Mouse (Mus musculus): ENCODE results near the gene Hs6st3. TPM values are rescaled to one million over a fixed set of nuclear protein-coding genes. Genes with fewer than 3 reads are reported as not detected.
A peak's percentile ranks its signal among the peaks of the same experiment; 100 is the strongest.

Gene Hs6st3
- polyA plus RNA-seq, 1 experiment from 2014 or later = not detected

DNA sequence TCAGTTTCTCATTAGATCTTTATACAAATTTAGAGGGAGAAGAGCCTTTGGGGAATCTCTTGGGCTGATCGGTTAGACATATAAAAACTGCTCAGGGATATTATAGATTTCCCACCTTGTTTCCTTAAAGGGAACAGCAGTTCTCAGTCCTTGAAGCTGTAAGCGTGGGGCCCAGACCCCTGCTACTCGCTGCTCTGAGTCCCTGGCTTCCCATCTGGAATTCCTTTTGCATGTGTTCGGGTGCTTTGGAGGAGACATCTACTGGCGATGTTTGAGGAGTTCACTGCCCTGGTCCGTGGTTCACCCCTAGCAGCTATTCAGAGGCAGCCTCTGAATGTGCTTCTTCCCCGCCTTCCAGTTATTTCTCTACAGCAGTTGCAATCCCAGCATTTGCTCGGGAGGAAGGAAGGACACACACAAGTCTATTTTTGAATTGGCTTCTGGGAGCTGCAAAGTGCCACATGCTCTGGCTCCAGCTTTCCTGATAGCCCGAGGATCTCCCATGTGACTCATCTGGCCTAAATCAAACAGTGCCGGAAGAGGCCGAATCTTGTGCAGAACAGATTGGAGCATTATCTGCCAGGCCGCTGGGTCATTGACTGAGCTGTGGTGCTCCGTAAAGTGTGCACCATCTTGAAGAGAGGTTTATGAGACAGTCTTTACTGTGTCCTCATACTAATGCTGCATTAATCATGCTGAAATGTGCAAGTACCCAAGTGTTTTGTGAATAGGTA lies 77.6 kb downstream of the Hs6st3 start:
- Histone ChIP-seq H3K4me1 (ENCODE audit: control insufficient read depth, insufficient read depth, low read length) (peaks cover 11% of the 10 kb centered on the region), H3K9ac (ENCODE audit: low read length) (no peak overlapping the region), H3K4me2 (ENCODE audit: low read depth, low read length) (no peak overlapping the region), H3K27ac (ENCODE audit: low read length) (peak overlapping the region; percentile 61), H3K4me3 (ENCODE audit: low read length) (no peak overlapping the region), H3K36me3 (ENCODE audit: control insufficient read depth, insufficient read depth) (no peaks in the 10 kb centered on the region), H3K9me3 (replicated peaks; ENCODE audit: control insufficient read depth, low read length) (no peaks in the 10 kb centered on the region), H3K27me3 (ENCODE audit: control insufficient read depth, insufficient read depth, low read length) (no peaks in the 10 kb centered on the region)
- 33% methylated on average over 13 of the region's 13 CpGs for WGBS
- peak; percentile 65 for ATAC-seq (replicated peaks; ENCODE audit: extremely low read depth, insufficient read depth, low FRiP score)

DNA sequence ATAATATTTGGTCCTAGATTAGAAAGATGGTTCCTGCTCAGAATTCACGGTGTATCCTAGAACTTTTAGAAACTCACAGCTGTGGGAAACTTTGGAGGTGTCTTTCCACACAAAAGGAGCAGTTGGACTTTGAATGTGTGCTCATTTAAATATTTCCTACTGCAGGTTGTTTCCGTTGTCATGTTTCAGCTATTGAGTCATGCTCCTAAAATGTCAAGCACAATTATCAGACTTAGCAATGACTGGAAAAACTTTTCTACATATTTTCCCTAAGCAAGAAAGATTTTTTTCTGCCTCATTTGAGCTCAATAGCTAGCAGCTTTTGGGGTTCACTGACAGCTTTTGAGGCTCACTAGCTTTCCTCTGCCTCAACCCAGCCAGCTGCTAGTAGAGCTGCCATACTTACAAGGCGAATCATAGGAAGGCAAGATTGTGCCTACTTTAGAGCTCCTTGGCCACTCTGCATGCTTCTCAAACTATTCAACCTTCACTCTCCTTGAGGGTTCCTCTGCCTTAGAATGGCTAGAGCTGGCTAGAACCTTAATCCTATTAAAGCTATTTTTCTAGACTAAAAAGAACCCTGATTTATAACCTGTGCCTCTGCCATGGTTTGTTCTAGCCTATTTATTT lies 89.7 kb downstream of the Hs6st3 start:
- no peaks in the 10 kb centered on the region for H3K9me3 ChIP-seq (replicated peaks; ENCODE audit: control insufficient read depth, low read length)
- H3K4me2 ChIP-seq (ENCODE audit: low read depth, low read length) = no peak overlapping the region
- H3K27ac ChIP-seq (ENCODE audit: low read length) = no peak overlapping the region
- no peaks in the 10 kb centered on the region for H3K36me3 ChIP-seq (ENCODE audit: control insufficient read depth, insufficient read depth)
- no peaks in the 10 kb centered on the region for H3K27me3 ChIP-seq (ENCODE audit: control insufficient read depth, insufficient read depth, low read length)
- no peaks in the 10 kb centered on the region for H3K4me1 ChIP-seq (ENCODE audit: control insufficient read depth, insufficient read depth, low read length)
- 73% methylated on average over 3 of the region's 3 CpGs for WGBS
- no peak overlapping the region for H3K9ac ChIP-seq (ENCODE audit: low read length)
- no peak overlapping the region for H3K4me3 ChIP-seq (ENCODE audit: low read length)
- ATAC-seq (replicated peaks; ENCODE audit: extremely low read depth, insufficient read depth, low FRiP score) = no peak

GRCm38 (mm10) chr14:119233598-119233997 lies 95.5 kb downstream of the Hs6st3 start:
- 83% methylated on average over 2 of the region's 2 CpGs for WGBS
- no peak for ATAC-seq (replicated peaks; ENCODE audit: extremely low read depth, insufficient read depth, low FRiP score)
- no peaks in the 10 kb centered on the region for H3K36me3 ChIP-seq (ENCODE audit: control insufficient read depth, insufficient read depth)
- H3K27me3 ChIP-seq (ENCODE audit: control insufficient read depth, insufficient read depth, low read length) = no peaks in the 10 kb centered on the region
- no peaks in the 10 kb centered on the region; the same call in 1 of the 2 replicates for H3K9me3 ChIP-seq (replicated peaks; ENCODE audit: control insufficient read depth, low read length)
- no peak overlapping the region for H3K4me3 ChIP-seq (ENCODE audit: low read length)
- no peak overlapping the region for H3K27ac ChIP-seq (ENCODE audit: low read length)
- no peak overlapping the region for H3K4me2 ChIP-seq (ENCODE audit: low read depth, low read length)
- H3K4me1 ChIP-seq (ENCODE audit: control insufficient read depth, insufficient read depth, low read length) = no peaks in the 10 kb centered on the region
- no peak overlapping the region for H3K9ac ChIP-seq (ENCODE audit: low read length)

GRCm38 (mm10) chr14:119247131-119247530 lies 109.0 kb downstream of the Hs6st3 start:
- H3K27ac ChIP-seq (ENCODE audit: low read length) = no peak overlapping the region
- no peak for ATAC-seq (replicated peaks; ENCODE audit: extremely low read depth, insufficient read depth, low FRiP score)
- no peaks in the 10 kb centered on the region for H3K4me1 ChIP-seq (ENCODE audit: control insufficient read depth, insufficient read depth, low read length)
- 82% methylated on average over 6 of the region's 6 CpGs for WGBS
- H3K9me3 ChIP-seq (replicated peaks; ENCODE audit: control insufficient read depth, low read length) = no peaks in the 10 kb centered on the region
- H3K27me3 ChIP-seq (ENCODE audit: control insufficient read depth, insufficient read depth, low read length) = no peaks in the 10 kb centered on the region
- H3K4me3 ChIP-seq (ENCODE audit: low read length) = no peak overlapping the region
- H3K36me3 ChIP-seq (ENCODE audit: control insufficient read depth, insufficient read depth) = no peaks in the 10 kb centered on the region
- H3K9ac ChIP-seq (ENCODE audit: low read length) = no peak overlapping the region
- H3K4me2 ChIP-seq (ENCODE audit: low read depth, low read length) = no peak overlapping the region

- Histone ChIP-seq H3K9ac (ENCODE audit: low read length) (no peak overlapping the region), H3K4me1 (ENCODE audit: control insufficient read depth, insufficient read depth, low read length) (no peaks in the 10 kb centered on the region), H3K27me3 (ENCODE audit: control insufficient read depth, insufficient read depth, low read length) (no peaks in the 10 kb centered on the region), H3K4me3 (ENCODE audit: low read length) (no peak overlapping the region), H3K36me3 (ENCODE audit: control insufficient read depth, insufficient read depth) (no peaks in the 10 kb centered on the region), H3K27ac (ENCODE audit: low read length) (no peak overlapping the region), H3K4me2 (ENCODE audit: low read depth, low read length) (peak overlapping the region; percentile 15; the same call in 1 of the 2 replicates), H3K9me3 (replicated peaks; ENCODE audit: control insufficient read depth, low read length) (no peaks in the 10 kb centered on the region)
- no peak for ATAC-seq (replicated peaks; ENCODE audit: extremely low read depth, insufficient read depth, low FRiP score)
- WGBS = 74% methylated on average over 16 of the region's 16 CpGs
Observed at GRCm38 (mm10) chr14:119248001-119248607, 110.0 kb downstream of the Hs6st3 start.

GRCm38 (mm10) chr14:119250353-119250752 lies 112.2 kb downstream of the Hs6st3 start:
- ATAC-seq (replicated peaks; ENCODE audit: extremely low read depth, insufficient read depth, low FRiP score) = no peak
- 70% methylated on average over 10 of the region's 10 CpGs for WGBS
- no peaks in the 10 kb centered on the region for H3K36me3 ChIP-seq (ENCODE audit: control insufficient read depth, insufficient read depth)
- no peaks in the 10 kb centered on the region for H3K9me3 ChIP-seq (replicated peaks; ENCODE audit: control insufficient read depth, low read length)
- H3K4me3 ChIP-seq (ENCODE audit: low read length) = no peak overlapping the region
- H3K4me1 ChIP-seq (ENCODE audit: control insufficient read depth, insufficient read depth, low read length) = no peaks in the 10 kb centered on the region
- H3K9ac ChIP-seq (ENCODE audit: low read length) = no peak overlapping the region
- no peaks in the 10 kb centered on the region for H3K27me3 ChIP-seq (ENCODE audit: control insufficient read depth, insufficient read depth, low read length)
- no peak overlapping the region for H3K4me2 ChIP-seq (ENCODE audit: low read depth, low read length)
- no peak overlapping the region for H3K27ac ChIP-seq (ENCODE audit: low read length)

- 74% methylated on average over 3 of the region's 3 CpGs for WGBS
- Histone ChIP-seq H3K9ac (ENCODE audit: low read length) (no peak overlapping the region), H3K4me3 (ENCODE audit: low read length) (no peak overlapping the region), H3K4me2 (ENCODE audit: low read depth, low read length) (no peak overlapping the region), H3K27me3 (ENCODE audit: control insufficient read depth, insufficient read depth, low read length) (no peaks in the 10 kb centered on the region), H3K9me3 (replicated peaks; ENCODE audit: control insufficient read depth, low read length) (no peaks in the 10 kb centered on the region), H3K36me3 (ENCODE audit: control insufficient read depth, insufficient read depth) (no peaks in the 10 kb centered on the region), H3K27ac (ENCODE audit: low read length) (no peak overlapping the region), H3K4me1 (ENCODE audit: control insufficient read depth, insufficient read depth, low read length) (peaks cover 2% of the 10 kb centered on the region)
- no peak for ATAC-seq (replicated peaks; ENCODE audit: extremely low read depth, insufficient read depth, low FRiP score)
Observed at GRCm38 (mm10) chr14:119255396-119255795, 117.3 kb downstream of the Hs6st3 start.

GRCm38 (mm10) chr14:119257072-119257471 lies 118.9 kb downstream of the Hs6st3 start:
- WGBS = 81% methylated on average over 7 of the region's 7 CpGs
- H3K27me3 ChIP-seq (ENCODE audit: control insufficient read depth, insufficient read depth, low read length) = no peaks in the 10 kb centered on the region
- no peak overlapping the region for H3K9ac ChIP-seq (ENCODE audit: low read length)
- peaks cover 7% of the 10 kb centered on the region for H3K4me1 ChIP-seq (ENCODE audit: control insufficient read depth, insufficient read depth, low read length)
- no peak overlapping the region for H3K27ac ChIP-seq (ENCODE audit: low read length)
- H3K36me3 ChIP-seq (ENCODE audit: control insufficient read depth, insufficient read depth) = no peaks in the 10 kb centered on the region
- H3K4me2 ChIP-seq (ENCODE audit: low read depth, low read length) = no peak overlapping the region
- ATAC-seq (replicated peaks; ENCODE audit: extremely low read depth, insufficient read depth, low FRiP score) = no peak
- no peak overlapping the region for H3K4me3 ChIP-seq (ENCODE audit: low read length)
- H3K9me3 ChIP-seq (replicated peaks; ENCODE audit: control insufficient read depth, low read length) = no peaks in the 10 kb centered on the region
